Mouse (Mus musculus) gastrocnemius, postnatal 14 days (tissue): Measurements from ENCODE around the gene Phactr1. TPM values are rescaled to one million over a fixed set of nuclear protein-coding genes. Genes with fewer than 3 reads are reported as not detected.

Source experiments
- DNase-seq: peaks from one replicate; pipeline ENCODE4 v3.0.0; 2021; ENCODE audit warnings: mixed read lengths
- intact Hi-C: fragments of 180-260 bp; cut with DNase I; formaldehyde crosslinking; loops from one replicate; pipeline ENCODE4 v1.15.1; 2025; ENCODE audit warnings: low total_unique reads
- total RNA-seq, 2 experiments: library from RNA; stranded (reverse); gene quantifications; 2 replicates each; pipeline ENCODE4 v1.2.3; 2021

The Phactr1 gene
- total RNA-seq, 2 experiments from 2014 or later, result 2.2 to 3.1 TPM

GRCm38 (mm10) chr13:43187736-43188135 lies 507.3 kb downstream of the Phactr1 start:
- no peak for DNase-seq
- intact Hi-C loops, result loop anchor here (5.0 kb wide), 1 partner anchor 125 kb away; no protein-coding TSS in a partner anchor
